Mouse (Mus musculus): ENCODE results near the gene Trpc4ap.

DNA sequence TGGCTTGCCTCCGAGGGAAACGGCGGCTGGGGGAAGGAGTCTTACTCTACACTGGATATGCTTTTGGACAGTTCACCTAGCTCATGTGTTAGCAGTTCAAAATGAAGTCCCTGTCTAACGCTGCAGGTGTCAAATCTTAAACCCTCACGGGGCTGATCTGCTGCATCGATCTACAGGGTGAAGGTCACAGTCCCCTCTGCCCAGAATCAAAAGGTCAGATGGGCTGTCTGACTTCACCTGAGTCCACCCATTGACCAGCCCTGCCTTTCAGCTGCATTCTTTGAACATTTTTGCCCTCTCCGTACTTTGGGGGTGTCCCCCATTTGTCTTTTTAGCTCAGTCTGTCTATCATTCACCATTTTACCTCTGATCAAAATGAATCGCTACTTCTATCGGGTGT is 107.1 kb downstream of the Trpc4ap start:
- TF ChIP-seq CTCF (IDR thresholded peaks at IDR 0.05; ENCODE audit: extremely low read depth, insufficient read length, insufficient replicate concordance, low read depth, low read length), result no peak
- TF ChIP-seq POLR2A (IDR thresholded peaks at IDR 0.05; ENCODE audit: low read depth, low read length), result no peak
